Mouse (Mus musculus): ENCODE measurements at regions not wholly inside any gene's neighbourhood (a gene's known extent, or its start where the extent isn't known, plus 50 kb on each side); places are given as distances from the start of the nearest gene placed in this dataset.

DNA sequence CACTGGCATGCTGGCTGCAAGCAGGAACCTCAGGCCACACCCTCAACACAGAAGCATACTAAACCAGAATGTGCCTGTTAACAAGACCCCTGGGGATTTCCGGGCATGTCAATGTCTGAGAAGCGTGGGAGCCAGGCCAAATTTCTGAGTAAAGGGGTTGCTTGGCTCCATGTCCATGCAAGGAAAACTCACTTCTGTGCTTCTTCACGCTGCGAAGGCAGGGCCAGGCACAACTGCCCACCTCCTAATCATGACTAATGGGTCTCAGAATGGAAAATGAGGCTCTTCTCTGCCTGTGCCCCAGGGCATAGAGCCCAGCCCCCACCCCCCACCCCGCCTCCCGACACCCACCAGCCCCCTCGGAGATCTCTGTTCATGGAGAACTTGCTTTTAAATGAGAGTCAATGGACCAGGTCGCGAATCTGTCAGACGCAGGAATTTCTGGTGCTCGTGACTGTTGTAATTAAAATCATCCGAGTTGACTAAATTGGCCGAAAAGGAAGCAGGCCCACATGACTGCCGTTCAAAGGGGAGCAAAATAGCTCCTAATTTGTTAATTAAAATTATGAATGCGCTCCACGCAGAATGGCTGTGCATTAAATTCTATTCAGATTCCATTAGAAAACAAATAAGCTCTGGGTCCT lies 152.2 kb downstream of the H2al1j start:
- no peak for TF ChIP-seq CTCF (IDR thresholded peaks at IDR 0.05; ENCODE audit: low read depth)
- no peak for TF ChIP-seq EP300 (IDR thresholded peaks at IDR 0.05; ENCODE audit: low read depth)

Data from liver, embryonic 14.5 days (tissue).